Mouse (Mus musculus) CH12.LX (cell line): ENCODE measurements around the gene Alox12e. TPM values are rescaled to one million over a fixed set of nuclear protein-coding genes. Genes with fewer than 3 reads are reported as not detected.
A peak's percentile ranks its signal among the peaks of the same experiment; 100 is the strongest.

Source experiments
- DNase-seq: peaks from one replicate; pipeline ENCODE4 v3.0.0-alpha.2; 2013; ENCODE audit errors: extremely low read depth
- H3K27ac ChIP-seq: 2 replicates; pipeline ENCODE4 v1.5.1; 2012; ENCODE audit warnings: low read depth, mild to moderate bottlenecking, control low read depth, moderate library complexity; ENCODE audit not compliant: insufficient read depth
- H3K27me3 ChIP-seq: replicated peaks from 2 replicates; pipeline ENCODE3; 2012; ENCODE audit warnings: inconsistent platforms
- H3K36me3 ChIP-seq, 2 experiments: replicated peaks in 1 of 2; 2 replicates each; pipeline versions ENCODE3 to v1.6.1; 2012; ENCODE audit warnings: inconsistent platforms in 1 of 2, low read length in 1 of 2, mild to moderate bottlenecking in 1 of 2, mixed read lengths in 1 of 2, moderate library complexity in 1 of 2; ENCODE audit not compliant: control insufficient read depth in 1 of 2, insufficient read depth in 1 of 2
- H3K4me1 ChIP-seq, 2 experiments: 2 replicates each; pipeline ENCODE4 v1.6.1; 2012; ENCODE audit warnings: inconsistent platforms in 1 of 2, moderate library complexity in 1 of 2; ENCODE audit not compliant: insufficient read depth in 2 of 2, control insufficient read depth in 1 of 2
- H3K4me2 ChIP-seq: 2 replicates; pipeline ENCODE4 v1.6.1; 2012; ENCODE audit warnings: low read depth, mild to moderate bottlenecking, control low read depth; ENCODE audit not compliant: poor library complexity, insufficient read depth, severe bottlenecking
- H3K4me3 ChIP-seq, 3 experiments: fragments of 150-350 bp in 1 of 3; sonication (generic) in 1 of 3; replicated peaks in 1 of 3; 2 replicates each; pipeline versions ENCODE3 to v1.5.1; 2011 to 2012; ENCODE audit warnings: low read depth in 2 of 3, low read length in 2 of 3, mild to moderate bottlenecking in 2 of 3, moderate library complexity in 2 of 3, control low read depth in 1 of 3, improper control_type of control experiment in 1 of 3, inconsistent platforms in 1 of 3, mixed read lengths in 1 of 3; ENCODE audit not compliant: poor library complexity in 1 of 3
- H3K79me2 ChIP-seq: replicated peaks from 2 replicates; pipeline ENCODE4 v1.6.1; 2012; ENCODE audit warnings: mild to moderate bottlenecking, moderate library complexity; ENCODE audit not compliant: control insufficient read depth, poor library complexity, insufficient read depth, severe bottlenecking; ENCODE audit errors: extremely low read depth
- H3K9ac ChIP-seq: 2 replicates; pipeline ENCODE4 v1.6.1; 2012; ENCODE audit warnings: low read depth, mild to moderate bottlenecking, control low read depth, moderate library complexity; ENCODE audit not compliant: insufficient read depth
- H3K9me3 ChIP-seq: replicated peaks from 2 replicates; pipeline ENCODE3; 2012; ENCODE audit warnings: low read length, inconsistent platforms, mixed read lengths
- CTCF ChIP-seq, 2 experiments: IDR thresholded peaks in 1 of 2; conservative IDR thresholded peaks in 1 of 2; 2 replicates each; pipeline ENCODE4 v1.5.1; 2011 to 2012; ENCODE audit warnings: low read depth in 2 of 2, low read length in 2 of 2, improper control_type of control experiment in 1 of 2, inconsistent platforms in 1 of 2, mild to moderate bottlenecking in 1 of 2, moderate library complexity in 1 of 2
- EP300 ChIP-seq: IDR thresholded peaks from 2 replicates; pipeline ENCODE4 v1.6.1; 2011; ENCODE audit warnings: low read length, improper control_type of control experiment
- GABPA ChIP-seq: IDR thresholded peaks from 2 replicates; pipeline ENCODE4 v1.6.1; 2012; ENCODE audit warnings: low read depth, low read length, improper control_type of control experiment, inconsistent platforms; ENCODE audit not compliant: insufficient replicate concordance
- POLR2AphosphoS2 ChIP-seq: IDR thresholded peaks from 2 replicates; pipeline ENCODE4 v1.6.1; 2011; ENCODE audit warnings: low read depth, low read length, improper control_type of control experiment
- RAD21 ChIP-seq: IDR thresholded peaks from 2 replicates; pipeline ENCODE4 v1.6.1; 2011; ENCODE audit warnings: low read depth, mild to moderate bottlenecking, low read length, improper control_type of control experiment, moderate library complexity
- SMC3 ChIP-seq: IDR thresholded peaks from 2 replicates; pipeline ENCODE4 v1.6.1; 2011; ENCODE audit warnings: low read depth, low read length, improper control_type of control experiment
- ZKSCAN1 ChIP-seq: IDR thresholded peaks from 2 replicates; pipeline ENCODE4 v1.6.1; 2012; ENCODE audit warnings: low read depth, inconsistent platforms, low read length, improper control_type of control experiment, borderline replicate concordance
- dilution Hi-C: fragments of 300-500 bp; cut with MboI; formaldehyde crosslinking; loops from 2 replicates; pipeline ENCODE4 v1.14.3; 2020; ENCODE audit warnings: low sequenced_read_pairs; ENCODE audit not compliant: extremely low pct_unique_long_range_greater_than_20kb, extremely low pct_ligation_motif_present
- in situ Hi-C: fragments of 300-500 bp; cut with MboI; formaldehyde crosslinking; loops from 3 replicates; pipeline ENCODE4 v1.14.3; 2019; ENCODE audit warnings: low sequenced_read_pairs, low pct_ligation_motif_present, low pct_unique_long_range_greater_than_20kb, mixed read lengths
- polyA plus RNA-seq: library from polyadenylated mRNA; unstranded; fragments of >175 nt; gene quantifications from 2 replicates; pipeline ENCODE4 v1.2.1, GENCODE M21; 2012; ENCODE audit warnings: low read depth; ENCODE audit not compliant: insufficient read length
- total RNA-seq, 2 experiments: library from RNA; depleted of rRNA; stranded (reverse); fragments of 300-350 nt in 1 of 2; fragments of >200 nt in 1 of 2; gene quantifications; 2 replicates each; pipeline ENCODE4 v1.2.3; 2012 to 2014

Gene Alox12e
- total and polyA plus RNA-seq, 3 experiments = 0.21 TPM; not detected in 2

DNA sequence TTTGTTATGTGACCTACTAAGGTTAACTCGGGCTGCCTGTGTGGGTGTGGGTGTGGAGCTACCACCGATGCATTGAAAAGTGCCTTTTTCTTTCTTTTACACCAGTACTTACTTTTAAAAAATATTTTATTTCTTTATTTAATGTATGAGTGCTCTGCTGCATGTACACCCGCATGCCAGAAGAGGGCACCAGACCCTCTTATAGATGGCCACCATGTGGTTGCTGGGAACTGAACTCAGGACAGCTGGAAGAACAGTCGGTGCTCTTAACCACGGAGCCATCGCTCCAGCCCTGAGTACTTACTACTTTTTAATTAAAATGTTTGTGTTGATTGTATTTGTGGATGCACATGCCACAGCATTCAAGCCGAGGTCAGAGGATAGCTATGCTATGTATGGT, 8.6 kb downstream of the Alox12e start (continued):
- TF ChIP-seq EP300 (no peak), CTCF (conservative IDR thresholded peaks at IDR 0.05 in 1 of 2, IDR thresholded peaks at IDR 0.05 in 1 of 2; ENCODE audit: low read depth in 2 of 2, low read length in 2 of 2) (peak; percentile 72 to 90)
- TF ChIP-seq, all 38 proteins: peak for 5

DNA sequence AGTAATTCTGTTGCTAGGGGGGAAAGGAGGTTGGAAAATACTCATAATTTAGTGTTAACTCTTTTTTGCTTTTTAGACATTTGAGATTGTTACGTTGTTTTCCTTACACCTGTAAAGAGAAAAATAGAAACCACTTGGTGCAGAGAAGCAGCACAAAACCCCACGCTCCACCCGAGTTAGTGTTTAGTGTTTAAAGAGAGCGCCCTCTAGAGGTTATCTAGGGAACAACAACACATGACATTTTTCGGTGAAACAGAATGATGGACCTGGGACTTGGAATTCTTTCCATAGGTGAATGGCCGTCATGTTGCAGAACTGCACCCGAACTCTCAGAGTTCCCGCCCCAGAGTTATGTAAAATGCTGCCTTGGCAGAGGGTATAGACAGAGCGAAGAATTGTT, 13.1 kb downstream of the Alox12e start:
- Histone ChIP-seq H3K79me2 (no peaks in the 10 kb centered on the region), H3K4me2 (no peak overlapping the region), H3K27me3 (peaks cover 62% of the 10 kb centered on the region), H3K36me3 (no peaks in the 10 kb centered on the region), H3K4me3 (no peak overlapping the region), H3K27ac (no peak overlapping the region), H3K9ac (no peak overlapping the region), H3K4me1 (peaks cover 3 to 5% of the 10 kb centered on the region in 2 experiments; a peak in 3 of 4 replicates), H3K9me3 (peaks cover 3% of the 10 kb centered on the region)
- dilution Hi-C loops = no loop called here
- TF ChIP-seq CTCF (conservative IDR thresholded peaks at IDR 0.05 in 1 of 2, IDR thresholded peaks at IDR 0.05 in 1 of 2; ENCODE audit: low read depth in 2 of 2, low read length in 2 of 2) (peak; percentile 83 to 97), SMC3 (peak; percentile 45), GABPA (no peak), RAD21 (peak; percentile 44)
- DNase-seq = peak; percentile 54
- in situ Hi-C loops = no loop called here

DNA sequence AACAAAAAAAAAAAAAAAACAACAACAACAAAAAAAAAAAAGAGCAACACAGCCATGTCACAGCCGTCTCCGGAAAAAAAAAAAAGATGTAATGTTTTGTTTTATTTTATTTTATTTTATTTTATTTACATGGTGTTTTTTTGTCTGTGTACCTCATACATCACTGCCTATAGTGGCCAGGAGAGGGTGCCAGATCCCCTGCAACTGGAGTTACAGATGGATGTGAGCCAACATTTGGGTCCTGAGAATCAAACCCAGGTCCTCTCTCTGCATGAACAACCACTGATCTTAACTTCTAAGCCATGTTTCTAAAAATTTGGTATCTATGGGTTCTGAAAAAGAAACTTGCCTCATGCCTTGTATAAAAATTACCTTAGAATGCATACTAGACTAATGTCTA, 14.1 kb downstream of the Alox12e start:
- Histone ChIP-seq H3K4me1 (peaks cover 3 to 5% of the 10 kb centered on the region in 2 experiments; a peak in 3 of 4 replicates), H3K4me2 (no peak overlapping the region), H3K27me3 (peaks cover 63% of the 10 kb centered on the region), H3K79me2 (no peaks in the 10 kb centered on the region), H3K36me3 (no peaks in the 10 kb centered on the region)
- peak; percentile 20 for DNase-seq
- dilution Hi-C loops = no loop called here
- in situ Hi-C loops = no loop called here
- TF ChIP-seq POLR2AphosphoS2 = no peak
- TF ChIP-seq CTCF (conservative IDR thresholded peaks at IDR 0.05 in 1 of 2, IDR thresholded peaks at IDR 0.05 in 1 of 2; ENCODE audit: low read depth in 2 of 2, low read length in 2 of 2) = peak; percentile 30 to 58; a peak in 2 of 4 replicates
- TF ChIP-seq, all 38 proteins: peak for 1
- Histone ChIP-seq H3K4me3 (no peak overlapping the region), H3K9me3 (peaks cover 3% of the 10 kb centered on the region), H3K27ac (no peak overlapping the region), H3K9ac (no peak overlapping the region)

DNA sequence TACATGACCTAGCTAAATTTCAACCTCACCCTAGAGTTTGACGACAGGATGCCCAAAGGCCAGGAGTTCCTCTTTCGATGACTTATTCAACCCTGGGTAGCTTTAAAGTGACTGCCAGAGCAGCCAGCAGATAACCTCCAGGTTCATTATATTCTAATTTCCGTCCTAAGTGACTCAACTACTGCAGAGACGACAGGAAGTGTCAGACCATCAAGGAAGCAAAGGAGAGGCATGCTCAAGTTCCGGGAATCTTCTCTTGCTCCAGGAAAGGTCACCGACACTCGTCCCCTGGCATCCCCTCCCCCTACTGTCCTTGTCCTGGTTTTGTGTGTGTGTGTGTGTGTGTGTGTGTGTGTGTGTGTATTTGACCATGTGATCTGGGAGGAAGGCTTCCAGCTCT, 16.3 kb downstream of the Alox12e start:
- in situ Hi-C loops = no loop called here
- H3K9me3 ChIP-seq = peaks cover 9% of the 10 kb centered on the region
- no peaks in the 10 kb centered on the region for H3K36me3 ChIP-seq
- H3K9ac ChIP-seq = no peak overlapping the region
- dilution Hi-C loops = no loop called here
- H3K4me2 ChIP-seq = no peak overlapping the region
- H3K4me1 ChIP-seq = peaks cover 3 to 5% of the 10 kb centered on the region in 2 experiments; a peak in 3 of 4 replicates
- no peak overlapping the region for H3K4me3 ChIP-seq
- DNase-seq = no peak
- peaks cover 62% of the 10 kb centered on the region for H3K27me3 ChIP-seq
- no peaks in the 10 kb centered on the region for H3K79me2 ChIP-seq
- TF ChIP-seq ZKSCAN1 = no peak
- no peak overlapping the region for H3K27ac ChIP-seq
